Mouse (Mus musculus): ENCODE results near the gene Golt1b.

DNA sequence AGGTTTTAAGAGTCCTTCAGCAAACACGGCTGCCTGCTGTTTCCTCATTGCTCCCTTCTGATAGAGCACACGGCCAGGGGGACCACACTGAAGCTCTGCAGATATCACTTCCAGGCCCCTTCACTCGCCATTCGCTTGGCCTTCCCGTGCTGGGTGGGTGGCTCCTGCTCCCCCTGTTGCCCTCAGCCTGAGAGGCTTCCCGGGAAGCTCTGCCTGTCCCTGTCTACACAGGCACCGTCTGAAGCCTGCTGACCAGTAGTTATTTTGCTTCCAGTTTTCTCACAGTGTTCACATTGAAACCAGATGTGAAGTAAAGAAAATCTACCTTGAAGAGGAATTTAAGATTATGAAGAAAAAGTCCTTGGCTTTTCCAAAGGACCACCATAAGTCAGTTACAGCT, 29.9 kb upstream of the Golt1b start:
- TF ChIP-seq MEF2A (IDR thresholded peaks at IDR 0.05; ENCODE audit: extremely low read depth, insufficient replicate concordance, low read depth, low read length, poor library complexity, severe bottlenecking) (no peak), POLR2A (IDR thresholded peaks at IDR 0.05; ENCODE audit: control insufficient read depth in 1 of 2, insufficient read depth in 1 of 2, low read depth in 1 of 2, low read length in 2 of 2, poor library complexity in 1 of 2) (no peak), ZKSCAN1 (IDR thresholded peaks at IDR 0.05; ENCODE audit: low read depth, low read length) (no peak), TCF12 (IDR thresholded peaks at IDR 0.05; ENCODE audit: low read depth, low read length) (no peak), MAX (IDR thresholded peaks at IDR 0.05; ENCODE audit: low read length) (no peak), MYC (IDR thresholded peaks at IDR 0.05; ENCODE audit: low read depth, low read length) (no peak), E2F4 (IDR thresholded peaks at IDR 0.05; ENCODE audit: borderline replicate concordance, low read depth, low read length) (no peak), SMC3 (IDR thresholded peaks at IDR 0.05; ENCODE audit: low read depth, low read length) (no peak), CTCF (IDR thresholded peaks at IDR 0.05 in 2 of 3, conservative IDR thresholded peaks at IDR 0.05 in 1 of 3; ENCODE audit: control insufficient read depth in 1 of 3, insufficient read depth in 1 of 3, low read depth in 2 of 3, low read length in 3 of 3, poor library complexity in 1 of 3, severe bottlenecking in 1 of 3) (no peak), GATA1 (IDR thresholded peaks at IDR 0.05; ENCODE audit: low read depth, low read length) (no peak)
